Mouse (Mus musculus): ENCODE results near the gene Erc1. TPM values are rescaled to one million over a fixed set of nuclear protein-coding genes. Genes with fewer than 3 reads are reported as not detected.
"Not testable (repeated sequence)": the region's sequence is repeated elsewhere in the genome, so short reads cannot be mapped to it uniquely, and the experiment has no call there.

Erc1 gene
- polyA plus RNA-seq, 1 experiment = 8.0 TPM

GRCm38 (mm10) chr6:119658441-119658840 lies 189.5 kb downstream of the Erc1 start:
- peak; percentile 56 for DNase-seq
- peaks cover 3% of the 10 kb centered on the region; the same call in 1 of the 2 replicates for H3K4me1 ChIP-seq (ENCODE audit: control insufficient read depth, insufficient read depth, low read length)
- H3K4me3 ChIP-seq (ENCODE audit: insufficient read depth, low read depth, low read length) = no peak overlapping the region
- H3K27me3 ChIP-seq (replicated peaks; ENCODE audit: control insufficient read depth, insufficient read depth, low read length) = no peaks in the 10 kb centered on the region
- TF ChIP-seq CTCF (conservative IDR thresholded peaks at IDR 0.05; ENCODE audit: insufficient read depth, insufficient read length, low read depth, low read length) = no peak
- no peak for TF ChIP-seq POLR2A (IDR thresholded peaks at IDR 0.05; ENCODE audit: low read depth, low read length)
- H3K36me3 ChIP-seq (ENCODE audit: control insufficient read depth, insufficient read depth, low read length) = no peaks in the 10 kb centered on the region
- no peak overlapping the region for H3K27ac ChIP-seq (ENCODE audit: insufficient read depth, low read depth, low read length)
- 69% methylated on average over 2 of the region's 2 CpGs for WGBS

- 90% methylated on average over 7 of the region's 7 CpGs for WGBS
- peaks cover 3% of the 10 kb centered on the region; the same call in 1 of the 2 replicates for H3K4me1 ChIP-seq (ENCODE audit: control insufficient read depth, insufficient read depth, low read length)
- no peak for TF ChIP-seq CTCF (conservative IDR thresholded peaks at IDR 0.05; ENCODE audit: insufficient read depth, insufficient read length, low read depth, low read length)
- TF ChIP-seq POLR2A (IDR thresholded peaks at IDR 0.05; ENCODE audit: low read depth, low read length) = no peak
- H3K36me3 ChIP-seq (ENCODE audit: control insufficient read depth, insufficient read depth, low read length) = no peaks in the 10 kb centered on the region
- no peak overlapping the region for H3K4me3 ChIP-seq (ENCODE audit: insufficient read depth, low read depth, low read length)
- no peak for DNase-seq
- H3K27ac ChIP-seq (ENCODE audit: insufficient read depth, low read depth, low read length) = no peak overlapping the region
- H3K27me3 ChIP-seq (replicated peaks; ENCODE audit: control insufficient read depth, insufficient read depth, low read length) = no peaks in the 10 kb centered on the region
These were observed 190.4 kb downstream of the Erc1 start for GRCm38 (mm10) chr6:119657418-119658178.

- H3K27me3 ChIP-seq (replicated peaks; ENCODE audit: control insufficient read depth, insufficient read depth, low read length); H3K27ac ChIP-seq (ENCODE audit: insufficient read depth, low read depth, low read length); H3K36me3 ChIP-seq (ENCODE audit: control insufficient read depth, insufficient read depth, low read length); H3K4me1 ChIP-seq (ENCODE audit: control insufficient read depth, insufficient read depth, low read length); H3K4me3 ChIP-seq (ENCODE audit: insufficient read depth, low read depth, low read length); DNase-seq: not testable (repeated sequence)
- 95% methylated on average over 2 of the region's 2 CpGs for WGBS
These were observed 193.2 kb downstream of the Erc1 start for GRCm38 (mm10) chr6:119654777-119655176.

- WGBS = 48% methylated on average over 14 of the region's 14 CpGs
- H3K27ac ChIP-seq (ENCODE audit: insufficient read depth, low read depth, low read length) = no peak overlapping the region
- no peak overlapping the region for H3K4me3 ChIP-seq (ENCODE audit: insufficient read depth, low read depth, low read length)
- H3K27me3 ChIP-seq (replicated peaks; ENCODE audit: control insufficient read depth, insufficient read depth, low read length) = no peaks in the 10 kb centered on the region
- TF ChIP-seq CTCF (conservative IDR thresholded peaks at IDR 0.05; ENCODE audit: insufficient read depth, insufficient read length, low read depth, low read length) (no peak), POLR2A (IDR thresholded peaks at IDR 0.05; ENCODE audit: low read depth, low read length) (no peak)
- H3K4me1 ChIP-seq (ENCODE audit: control insufficient read depth, insufficient read depth, low read length) = peaks cover 5% of the 10 kb centered on the region; the same call in 1 of the 2 replicates
- no peaks in the 10 kb centered on the region for H3K36me3 ChIP-seq (ENCODE audit: control insufficient read depth, insufficient read depth, low read length)
- peak; percentile 41 for DNase-seq
These were observed 204.0 kb downstream of the Erc1 start for GRCm38 (mm10) chr6:119643880-119644460.

- no peak for DNase-seq
- Histone ChIP-seq H3K27me3 (replicated peaks; ENCODE audit: control insufficient read depth, insufficient read depth, low read length) (no peaks in the 10 kb centered on the region), H3K36me3 (ENCODE audit: control insufficient read depth, insufficient read depth, low read length) (no peaks in the 10 kb centered on the region), H3K4me3 (ENCODE audit: insufficient read depth, low read depth, low read length) (no peak overlapping the region), H3K27ac (ENCODE audit: insufficient read depth, low read depth, low read length) (no peak overlapping the region), H3K4me1 (ENCODE audit: control insufficient read depth, insufficient read depth, low read length) (peaks cover 5% of the 10 kb centered on the region; the same call in 1 of the 2 replicates)
- TF ChIP-seq CTCF (conservative IDR thresholded peaks at IDR 0.05; ENCODE audit: insufficient read depth, insufficient read length, low read depth, low read length) (no peak), POLR2A (IDR thresholded peaks at IDR 0.05; ENCODE audit: low read depth, low read length) (no peak)
- WGBS = 94% methylated on average over 7 of the region's 7 CpGs
These were observed 204.7 kb downstream of the Erc1 start for GRCm38 (mm10) chr6:119643178-119643728.

- Histone ChIP-seq H3K27ac (ENCODE audit: insufficient read depth, low read depth, low read length) (no peak overlapping the region), H3K27me3 (replicated peaks; ENCODE audit: control insufficient read depth, insufficient read depth, low read length) (no peaks in the 10 kb centered on the region), H3K36me3 (ENCODE audit: control insufficient read depth, insufficient read depth, low read length) (no peaks in the 10 kb centered on the region), H3K4me1 (ENCODE audit: control insufficient read depth, insufficient read depth, low read length) (peaks cover 5% of the 10 kb centered on the region; the same call in 1 of the 2 replicates), H3K4me3 (ENCODE audit: insufficient read depth, low read depth, low read length) (no peak overlapping the region)
- 89% methylated on average over 2 of the region's 2 CpGs for WGBS
- TF ChIP-seq POLR2A (IDR thresholded peaks at IDR 0.05; ENCODE audit: low read depth, low read length) (no peak), CTCF (conservative IDR thresholded peaks at IDR 0.05; ENCODE audit: insufficient read depth, insufficient read length, low read depth, low read length) (no peak)
- no peak for DNase-seq
These were observed 205.2 kb downstream of the Erc1 start for GRCm38 (mm10) chr6:119642718-119643117.

- H3K4me3 ChIP-seq (ENCODE audit: insufficient read depth, low read depth, low read length) = no peak overlapping the region
- no peaks in the 10 kb centered on the region for H3K27me3 ChIP-seq (replicated peaks; ENCODE audit: control insufficient read depth, insufficient read depth, low read length)
- H3K36me3 ChIP-seq (ENCODE audit: control insufficient read depth, insufficient read depth, low read length) = no peaks in the 10 kb centered on the region
- H3K27ac ChIP-seq (ENCODE audit: insufficient read depth, low read depth, low read length) = peak overlapping the region; percentile 69; the same call in 1 of the 2 replicates
- TF ChIP-seq POLR2A (IDR thresholded peaks at IDR 0.05; ENCODE audit: low read depth, low read length) (no peak), CTCF (conservative IDR thresholded peaks at IDR 0.05; ENCODE audit: insufficient read depth, insufficient read length, low read depth, low read length) (no peak)
- DNase-seq = peak; percentile 70
- 51% methylated on average over 2 of the region's 2 CpGs for WGBS
- peaks cover 3% of the 10 kb centered on the region; the same call in 1 of the 2 replicates for H3K4me1 ChIP-seq (ENCODE audit: control insufficient read depth, insufficient read depth, low read length)
These were observed 212.3 kb downstream of the Erc1 start for GRCm38 (mm10) chr6:119635629-119636028.
